Mouse (Mus musculus): ENCODE measurements at regions not wholly inside any gene's neighbourhood (a gene's known extent, or its start where the extent isn't known, plus 50 kb on each side); places are given as distances from the start of the nearest gene placed in this dataset.

DNA sequence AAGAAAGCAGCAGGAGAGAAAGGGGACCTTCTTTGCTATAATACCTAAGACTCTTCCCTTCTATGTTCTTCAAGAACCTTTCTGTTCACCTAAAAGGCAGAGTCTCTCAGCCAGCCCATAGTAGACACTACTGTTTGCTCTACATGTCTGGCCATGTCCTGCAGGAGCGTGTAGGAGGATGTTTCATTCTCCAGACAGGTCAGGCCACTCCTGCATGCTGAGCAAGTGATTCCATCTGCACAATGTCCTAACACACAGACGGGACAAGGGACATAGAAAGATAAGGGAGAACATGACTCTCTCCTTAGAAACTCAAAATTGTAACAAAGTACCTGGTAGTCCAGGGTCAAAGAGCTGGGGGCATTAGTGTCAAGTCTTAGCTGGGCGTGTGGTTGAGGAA lies 66.0 kb upstream of the Dab2 start:
- 37% methylated on average over 3 of the region's 3 CpGs for WGBS
- no peak overlapping the region for H3K4me3 ChIP-seq (ENCODE audit: low read length)
- peaks cover 3% of the 10 kb centered on the region for H3K4me1 ChIP-seq (ENCODE audit: insufficient read depth, low read length)
- no peak overlapping the region for H3K4me2 ChIP-seq (replicated peaks; ENCODE audit: low read depth, low read length)
- H3K27ac ChIP-seq (ENCODE audit: low read length), result no peak overlapping the region
- no peaks in the 10 kb centered on the region for H3K27me3 ChIP-seq (ENCODE audit: insufficient read depth, low read length)
- H3K9ac ChIP-seq (replicated peaks; ENCODE audit: low read length), result no peak overlapping the region
- ATAC-seq (ENCODE audit: low FRiP score, low TSS enrichment), result no peak
- H3K9me3 ChIP-seq (ENCODE audit: low read length), result no peaks in the 10 kb centered on the region
- no peaks in the 10 kb centered on the region for H3K36me3 ChIP-seq (ENCODE audit: insufficient read depth, low read length)

DNA sequence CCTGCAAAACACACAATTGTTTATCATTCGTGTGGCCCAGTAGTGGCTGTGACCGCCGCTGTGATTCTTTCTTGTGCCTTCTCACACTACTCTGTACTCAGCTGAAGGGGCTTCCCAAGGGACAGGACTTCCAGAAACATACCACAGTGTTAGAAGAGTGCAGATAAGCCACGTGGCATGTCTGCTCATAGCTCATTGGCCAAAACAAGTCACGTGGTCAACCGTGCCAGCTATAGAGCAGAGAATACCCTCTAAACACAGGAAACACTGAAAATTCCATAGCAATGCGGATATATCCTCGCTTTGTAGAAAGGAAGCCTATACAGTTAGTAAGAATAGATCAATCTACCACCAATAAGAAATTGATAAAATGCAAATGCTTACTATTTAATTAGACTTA lies 63.0 kb upstream of the Dab2 start:
- H3K4me1 ChIP-seq (ENCODE audit: insufficient read depth, low read length), result peaks cover 3% of the 10 kb centered on the region
- H3K9ac ChIP-seq (replicated peaks; ENCODE audit: low read length), result no peak overlapping the region
- no peak overlapping the region for H3K4me2 ChIP-seq (replicated peaks; ENCODE audit: low read depth, low read length)
- no peaks in the 10 kb centered on the region for H3K36me3 ChIP-seq (ENCODE audit: insufficient read depth, low read length)
- H3K27ac ChIP-seq (ENCODE audit: low read length), result no peak overlapping the region
- no peak for ATAC-seq (ENCODE audit: low FRiP score, low TSS enrichment)
- H3K9me3 ChIP-seq (ENCODE audit: low read length), result no peaks in the 10 kb centered on the region
- H3K27me3 ChIP-seq (ENCODE audit: insufficient read depth, low read length), result no peaks in the 10 kb centered on the region
- 90% methylated on average over 8 of the region's 8 CpGs for WGBS
- H3K4me3 ChIP-seq (ENCODE audit: low read length), result no peak overlapping the region

DNA sequence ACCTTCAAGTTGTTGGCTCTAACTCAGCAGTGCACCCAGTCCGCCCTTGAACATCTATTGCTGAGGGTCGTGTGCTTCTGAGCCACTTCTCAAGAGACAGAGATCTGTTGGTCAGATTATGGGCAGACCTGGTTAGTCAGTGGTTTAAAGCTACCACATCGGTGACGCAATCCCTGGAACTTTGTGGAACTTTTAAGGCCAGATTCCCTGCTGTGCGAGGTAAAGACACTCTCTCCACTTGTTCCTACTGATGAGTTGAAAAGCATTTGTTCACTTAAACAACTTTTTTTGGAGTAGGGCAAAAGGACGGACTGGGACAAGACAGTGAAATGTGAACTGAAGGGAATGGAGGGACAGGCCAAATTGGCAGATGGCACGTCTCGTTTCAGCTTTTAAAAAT lies 61.9 kb upstream of the Dab2 start:
- Histone ChIP-seq H3K9ac (replicated peaks; ENCODE audit: low read length) (no peak overlapping the region), H3K9me3 (ENCODE audit: low read length) (no peaks in the 10 kb centered on the region), H3K4me2 (replicated peaks; ENCODE audit: low read depth, low read length) (no peak overlapping the region), H3K4me1 (ENCODE audit: insufficient read depth, low read length) (peaks cover 3% of the 10 kb centered on the region), H3K27me3 (ENCODE audit: insufficient read depth, low read length) (no peaks in the 10 kb centered on the region), H3K27ac (ENCODE audit: low read length) (no peak overlapping the region), H3K4me3 (ENCODE audit: low read length) (no peak overlapping the region), H3K36me3 (ENCODE audit: insufficient read depth, low read length) (no peaks in the 10 kb centered on the region)
- WGBS, result 58% methylated on average over 8 of the region's 8 CpGs
- ATAC-seq (ENCODE audit: low FRiP score, low TSS enrichment), result 0 out of 2 replicates have a peak, but pooled peaks have one; percentile 10

DNA sequence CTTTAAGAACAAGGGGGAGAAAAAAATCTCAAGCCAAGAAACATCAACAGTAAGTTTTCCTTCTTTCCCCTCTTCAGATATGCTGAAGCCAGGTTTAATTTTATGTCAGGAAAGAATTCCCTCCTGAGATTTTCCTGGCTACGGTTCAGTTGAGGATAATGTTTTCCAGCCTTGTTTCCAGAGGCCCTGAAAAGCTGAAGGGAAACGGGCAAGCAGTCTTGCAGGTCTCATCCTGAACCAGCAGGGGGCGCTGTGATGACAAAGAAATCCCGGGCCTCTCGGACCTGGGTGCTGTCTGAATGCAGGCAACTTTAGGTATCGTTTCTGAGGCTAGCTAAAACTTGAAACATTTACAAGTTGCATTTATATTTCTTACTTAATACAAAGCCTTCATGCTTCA lies 61.5 kb upstream of the Dab2 start:
- Histone ChIP-seq H3K9me3 (ENCODE audit: low read length) (no peaks in the 10 kb centered on the region), H3K4me2 (replicated peaks; ENCODE audit: low read depth, low read length) (no peak overlapping the region), H3K36me3 (ENCODE audit: insufficient read depth, low read length) (no peaks in the 10 kb centered on the region), H3K4me1 (ENCODE audit: insufficient read depth, low read length) (peaks cover 3% of the 10 kb centered on the region), H3K4me3 (ENCODE audit: low read length) (no peak overlapping the region), H3K27me3 (ENCODE audit: insufficient read depth, low read length) (no peaks in the 10 kb centered on the region), H3K9ac (replicated peaks; ENCODE audit: low read length) (no peak overlapping the region), H3K27ac (ENCODE audit: low read length) (no peak overlapping the region)
- ATAC-seq (ENCODE audit: low FRiP score, low TSS enrichment), result peak; percentile 89
- WGBS, result under 1% methylated on average over 6 of the region's 6 CpGs

DNA sequence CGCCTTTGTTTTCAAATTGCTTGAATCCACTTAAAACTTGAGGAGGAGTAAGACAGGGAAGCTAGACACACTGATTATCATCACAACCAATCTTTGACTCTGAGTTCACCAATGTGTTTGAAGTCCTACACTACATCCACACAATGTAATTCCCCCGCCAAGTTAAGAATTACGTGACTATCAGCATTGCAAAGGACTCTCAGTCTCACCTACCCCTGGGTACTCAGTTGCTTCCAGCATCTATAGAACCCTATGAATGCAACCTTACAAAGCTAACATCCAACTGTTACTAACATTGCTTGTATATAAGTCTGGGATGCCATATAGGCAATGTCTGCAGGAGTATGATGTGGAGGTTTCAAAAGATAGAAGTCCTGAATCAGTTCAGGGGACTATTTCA lies 60.8 kb upstream of the Dab2 start:
- no peaks in the 10 kb centered on the region for H3K36me3 ChIP-seq (ENCODE audit: insufficient read depth, low read length)
- no peaks in the 10 kb centered on the region for H3K9me3 ChIP-seq (ENCODE audit: low read length)
- peaks cover 3% of the 10 kb centered on the region for H3K4me1 ChIP-seq (ENCODE audit: insufficient read depth, low read length)
- H3K4me2 ChIP-seq (replicated peaks; ENCODE audit: low read depth, low read length), result no peak overlapping the region
- H3K9ac ChIP-seq (replicated peaks; ENCODE audit: low read length), result no peak overlapping the region
- WGBS, result 90% methylated on average over 3 of the region's 3 CpGs
- H3K27me3 ChIP-seq (ENCODE audit: insufficient read depth, low read length), result no peaks in the 10 kb centered on the region
- no peak overlapping the region for H3K27ac ChIP-seq (ENCODE audit: low read length)
- H3K4me3 ChIP-seq (ENCODE audit: low read length), result no peak overlapping the region
- ATAC-seq (ENCODE audit: low FRiP score, low TSS enrichment), result no peak

DNA sequence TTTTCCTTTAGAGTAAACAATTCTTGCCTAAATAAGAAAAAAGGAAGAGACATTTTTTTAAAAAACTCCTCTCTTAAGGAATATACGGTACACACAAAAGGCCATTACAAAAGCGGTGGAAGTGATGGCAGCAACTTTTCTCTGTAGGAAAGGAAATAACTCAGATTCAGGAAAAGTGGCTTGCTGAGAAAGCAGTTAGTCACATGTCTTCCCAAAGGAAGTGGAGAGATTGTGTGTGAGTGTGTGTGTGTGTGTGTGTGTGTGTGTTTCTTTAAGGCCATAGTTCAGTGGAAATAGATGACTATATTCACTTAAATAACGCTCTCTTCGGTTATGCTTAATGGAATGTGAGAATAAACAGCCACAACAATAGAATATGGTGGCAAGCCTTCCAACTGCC lies 57.5 kb upstream of the Dab2 start:
- no peak for ATAC-seq (ENCODE audit: low FRiP score, low TSS enrichment)
- Histone ChIP-seq H3K27me3 (ENCODE audit: insufficient read depth, low read length) (no peaks in the 10 kb centered on the region), H3K4me1 (ENCODE audit: insufficient read depth, low read length) (peaks cover 16% of the 10 kb centered on the region)

DNA sequence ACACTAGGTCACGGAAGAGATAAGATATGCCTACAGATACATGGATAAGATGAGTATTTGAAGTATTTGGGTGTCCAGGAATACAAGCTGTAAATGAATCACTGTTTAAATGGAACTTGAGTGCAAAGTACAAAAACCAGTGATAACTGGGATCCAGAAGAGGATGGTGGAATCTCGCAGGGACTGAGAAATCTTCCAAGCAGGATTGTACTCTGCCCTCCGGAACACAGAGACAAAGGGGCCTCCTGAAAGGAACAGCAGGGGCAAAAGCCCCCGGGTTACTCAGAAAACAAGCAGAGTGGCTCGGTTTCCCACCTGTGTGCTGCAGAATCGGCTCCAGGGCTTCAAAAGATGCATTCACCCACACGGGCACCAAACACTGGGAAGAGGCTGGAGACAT lies 55.2 kb upstream of the Dab2 start:
- no peak for ATAC-seq (ENCODE audit: low FRiP score, low TSS enrichment)
- Histone ChIP-seq H3K4me3 (ENCODE audit: low read length) (no peak overlapping the region), H3K27ac (ENCODE audit: low read length) (no peak overlapping the region), H3K27me3 (ENCODE audit: insufficient read depth, low read length) (no peaks in the 10 kb centered on the region), H3K36me3 (ENCODE audit: insufficient read depth, low read length) (no peaks in the 10 kb centered on the region), H3K9ac (replicated peaks; ENCODE audit: low read length) (no peak overlapping the region), H3K4me2 (replicated peaks; ENCODE audit: low read depth, low read length) (no peak overlapping the region), H3K9me3 (ENCODE audit: low read length) (no peaks in the 10 kb centered on the region), H3K4me1 (ENCODE audit: insufficient read depth, low read length) (peaks cover 13% of the 10 kb centered on the region)
- 67% methylated on average over 7 of the region's 7 CpGs for WGBS

More for the DNA sequence above, 57.5 kb upstream of the Dab2 start:
- H3K4me2 ChIP-seq (replicated peaks; ENCODE audit: low read depth, low read length), result no peak overlapping the region
- H3K4me3 ChIP-seq (ENCODE audit: low read length), result no peak overlapping the region
- no peak overlapping the region for H3K27ac ChIP-seq (ENCODE audit: low read length)
- WGBS, result 60% methylated on average over 4 of the region's 4 CpGs
- no peaks in the 10 kb centered on the region for H3K9me3 ChIP-seq (ENCODE audit: low read length)
- no peak overlapping the region for H3K9ac ChIP-seq (replicated peaks; ENCODE audit: low read length)
- H3K36me3 ChIP-seq (ENCODE audit: insufficient read depth, low read length), result no peaks in the 10 kb centered on the region

DNA sequence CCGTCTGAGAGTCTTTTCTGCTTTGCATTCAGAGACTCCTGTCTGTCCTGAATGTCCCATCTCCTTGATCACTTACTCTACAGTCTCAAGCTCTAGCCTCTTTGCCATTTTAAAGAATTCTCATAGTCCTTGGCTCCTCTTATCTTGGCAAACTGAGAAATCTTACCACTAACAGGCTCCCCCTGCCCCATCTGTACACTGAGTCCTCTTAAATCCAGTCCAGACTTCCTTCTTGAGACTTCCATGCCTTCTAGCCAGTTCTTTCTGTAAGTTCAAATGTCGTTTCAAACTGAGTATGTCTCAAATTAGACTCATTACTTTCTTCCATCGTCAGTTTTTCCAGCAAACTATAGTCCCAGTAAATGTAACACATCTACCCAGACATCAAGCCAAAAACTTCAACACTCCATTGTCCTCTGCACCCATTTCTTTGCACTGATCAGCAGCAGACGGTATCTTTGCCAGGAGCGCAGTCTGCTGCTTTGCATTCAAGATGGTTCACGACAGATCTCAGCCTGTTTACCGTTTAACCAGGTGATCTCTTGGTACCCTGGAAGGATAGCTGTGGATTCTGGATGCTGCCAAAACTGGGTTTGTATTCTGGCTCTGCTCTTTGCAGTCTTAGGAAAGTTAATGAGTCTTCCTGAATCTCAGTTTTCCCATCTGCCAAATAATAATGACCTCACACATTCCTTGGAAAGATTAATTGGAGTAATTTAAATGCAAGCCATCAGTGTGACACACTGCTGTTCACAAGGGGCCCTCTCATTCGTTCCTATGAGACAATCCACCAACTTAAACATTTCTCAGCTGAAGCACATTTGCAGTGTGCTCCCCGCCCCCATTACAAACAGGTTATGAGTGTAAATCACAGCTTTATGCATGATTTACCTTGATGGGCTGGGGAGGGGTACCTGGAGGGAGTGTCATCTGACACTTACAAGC lies 53.4 kb upstream of the Dab2 start:
- Histone ChIP-seq H3K4me2 (replicated peaks; ENCODE audit: low read depth, low read length) (no peak overlapping the region), H3K9me3 (ENCODE audit: low read length) (no peaks in the 10 kb centered on the region), H3K4me1 (ENCODE audit: insufficient read depth, low read length) (peaks cover 13% of the 10 kb centered on the region), H3K9ac (replicated peaks; ENCODE audit: low read length) (no peak overlapping the region), H3K27ac (ENCODE audit: low read length) (no peak overlapping the region), H3K4me3 (ENCODE audit: low read length) (no peak overlapping the region), H3K27me3 (ENCODE audit: insufficient read depth, low read length) (no peaks in the 10 kb centered on the region), H3K36me3 (ENCODE audit: insufficient read depth, low read length) (no peaks in the 10 kb centered on the region)
- ATAC-seq (ENCODE audit: low FRiP score, low TSS enrichment), result peak; percentile 35; the same call in 1 of the 2 replicates
- WGBS, result 50% methylated on average over 9 of the region's 9 CpGs

DNA sequence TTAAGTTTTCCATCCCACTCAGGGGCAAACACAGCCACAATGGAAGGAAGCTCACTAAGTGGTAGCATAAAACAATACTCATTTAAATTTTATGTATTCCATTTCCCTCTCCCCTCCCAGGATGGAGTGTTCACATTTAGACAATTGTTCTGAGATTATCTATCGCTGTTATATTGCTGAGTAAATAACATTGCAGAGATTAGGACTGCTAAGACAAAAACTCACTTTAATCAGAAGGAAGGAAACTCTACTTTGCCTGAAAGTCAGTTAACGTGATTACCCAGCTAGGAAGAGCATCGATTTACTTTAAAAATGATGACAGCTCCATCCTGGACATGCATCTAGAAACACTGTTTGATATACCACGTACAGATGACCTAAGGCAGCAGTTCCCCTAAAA lies 51.1 kb upstream of the Dab2 start:
- H3K4me3 ChIP-seq (ENCODE audit: low read length), result no peak overlapping the region
- H3K36me3 ChIP-seq (ENCODE audit: insufficient read depth, low read length), result no peaks in the 10 kb centered on the region
- H3K9ac ChIP-seq (replicated peaks; ENCODE audit: low read length), result no peak overlapping the region
- 80% methylated on average over 4 of the region's 4 CpGs for WGBS
- H3K4me1 ChIP-seq (ENCODE audit: insufficient read depth, low read length), result peaks cover 13% of the 10 kb centered on the region
- no peaks in the 10 kb centered on the region for H3K27me3 ChIP-seq (ENCODE audit: insufficient read depth, low read length)
- no peaks in the 10 kb centered on the region for H3K9me3 ChIP-seq (ENCODE audit: low read length)
- no peak for ATAC-seq (ENCODE audit: low FRiP score, low TSS enrichment)
- no peak overlapping the region for H3K4me2 ChIP-seq (replicated peaks; ENCODE audit: low read depth, low read length)
- H3K27ac ChIP-seq (ENCODE audit: low read length), result no peak overlapping the region

All from kidney, embryonic 16.5 days (tissue).